Mouse (Mus musculus): ENCODE results near the gene Tnfrsf8.
A peak's percentile ranks its signal among the peaks of the same experiment; 100 is the strongest.
"Not testable (repeated sequence)": the region's sequence is repeated elsewhere in the genome, so short reads cannot be mapped to it uniquely, and the experiment has no call there.

Tnfrsf8 gene

DNA sequence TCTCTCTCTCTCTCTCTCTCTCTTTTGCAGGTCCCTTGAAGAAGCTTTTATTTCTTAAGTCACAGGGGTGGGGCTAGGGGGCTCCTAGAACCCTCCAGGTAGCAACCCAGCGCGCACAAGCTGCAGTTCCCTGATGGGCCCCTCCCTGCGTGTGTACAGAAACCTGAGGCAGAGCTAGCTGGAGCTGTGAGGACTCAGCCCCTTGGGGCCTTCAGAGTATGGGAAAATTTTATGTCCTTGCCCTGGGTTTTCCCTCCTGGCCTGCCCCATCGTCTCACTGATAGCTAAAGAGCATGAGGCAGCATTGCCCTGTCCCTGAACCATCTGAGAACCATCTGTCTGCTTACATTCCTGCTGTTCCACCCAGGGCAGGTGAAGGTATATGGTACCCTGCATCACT is 8.5 kb downstream of the Tnfrsf8 start:
- DNase-seq (ENCODE audit: low spot score in 2 of 2) = no peak

DNA sequence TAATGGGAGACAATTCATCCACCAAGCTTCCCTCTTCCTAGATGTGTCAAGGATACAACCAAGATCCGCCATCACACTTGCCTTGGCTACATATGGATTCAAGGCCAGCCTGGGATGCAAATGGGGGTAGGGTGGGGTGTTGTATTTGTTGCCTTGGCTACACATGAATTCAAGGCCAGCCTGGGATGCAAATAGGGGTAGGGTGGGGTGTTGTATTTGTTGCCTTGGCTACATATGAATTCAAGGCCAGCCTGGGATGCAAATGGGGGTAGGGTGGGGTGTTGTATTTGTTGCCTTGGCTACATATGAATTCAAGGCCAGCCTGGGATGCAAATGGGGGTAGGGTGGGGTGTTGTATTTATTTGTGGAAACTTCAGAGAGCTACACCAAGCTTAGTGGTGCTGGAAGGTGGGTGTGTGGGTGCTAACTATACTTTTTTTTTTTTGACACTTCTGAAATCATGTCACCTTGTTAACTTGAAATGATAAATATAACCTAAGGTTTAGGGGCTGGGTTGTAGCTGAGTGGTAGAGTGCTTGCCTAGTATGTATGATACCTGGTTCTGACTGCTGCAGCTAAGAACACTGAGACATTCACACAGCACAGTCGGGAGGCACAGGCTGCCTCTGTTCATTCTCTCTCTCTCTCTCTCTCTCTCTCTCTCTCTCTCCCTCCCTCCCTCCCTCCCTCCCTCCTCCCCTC is 9.2 kb downstream of the Tnfrsf8 start:
- not testable (repeated sequence) for DNase-seq (ENCODE audit: low spot score in 2 of 2)

DNA sequence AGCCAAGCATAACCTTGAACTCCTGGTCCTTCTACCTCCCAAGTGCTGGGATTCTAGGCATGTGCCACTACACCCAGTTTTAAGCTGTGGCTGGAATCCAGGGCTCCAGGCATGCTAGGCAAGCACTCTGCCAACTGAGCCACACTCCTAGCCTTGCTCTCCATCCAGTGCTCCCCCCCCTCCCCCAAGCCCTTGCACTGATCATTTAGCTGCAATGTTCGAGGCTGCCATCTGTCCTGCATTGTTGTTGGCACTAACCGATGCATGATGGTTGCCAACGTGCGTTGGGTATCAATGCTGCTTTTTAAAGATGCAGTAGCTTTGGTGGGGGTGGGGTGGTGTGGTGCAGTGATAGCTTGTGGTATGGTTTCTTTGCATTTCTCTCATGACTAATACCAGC is 10.9 kb downstream of the Tnfrsf8 start:
- no peak for DNase-seq (ENCODE audit: low spot score in 2 of 2)

DNA sequence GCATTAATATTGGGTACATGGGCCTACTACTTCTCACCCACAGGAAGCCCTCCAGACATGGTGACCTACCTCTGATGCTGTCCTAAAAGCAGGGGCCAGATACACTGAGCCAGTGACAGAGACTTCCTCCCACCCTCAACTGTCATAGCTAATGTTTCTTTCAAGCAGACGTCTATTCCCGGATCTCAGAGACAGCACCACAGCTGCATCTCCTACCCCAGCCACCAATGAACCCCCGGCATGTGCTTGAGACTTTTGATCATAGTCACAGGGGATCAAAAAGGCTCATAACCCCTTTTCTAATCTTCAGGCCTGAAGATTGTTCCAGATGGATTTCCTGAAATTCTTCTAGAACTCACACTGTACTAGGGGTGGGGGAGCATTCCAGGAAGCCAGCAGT is 12.9 kb downstream of the Tnfrsf8 start:
- no peak for DNase-seq (ENCODE audit: low spot score in 2 of 2)

DNA sequence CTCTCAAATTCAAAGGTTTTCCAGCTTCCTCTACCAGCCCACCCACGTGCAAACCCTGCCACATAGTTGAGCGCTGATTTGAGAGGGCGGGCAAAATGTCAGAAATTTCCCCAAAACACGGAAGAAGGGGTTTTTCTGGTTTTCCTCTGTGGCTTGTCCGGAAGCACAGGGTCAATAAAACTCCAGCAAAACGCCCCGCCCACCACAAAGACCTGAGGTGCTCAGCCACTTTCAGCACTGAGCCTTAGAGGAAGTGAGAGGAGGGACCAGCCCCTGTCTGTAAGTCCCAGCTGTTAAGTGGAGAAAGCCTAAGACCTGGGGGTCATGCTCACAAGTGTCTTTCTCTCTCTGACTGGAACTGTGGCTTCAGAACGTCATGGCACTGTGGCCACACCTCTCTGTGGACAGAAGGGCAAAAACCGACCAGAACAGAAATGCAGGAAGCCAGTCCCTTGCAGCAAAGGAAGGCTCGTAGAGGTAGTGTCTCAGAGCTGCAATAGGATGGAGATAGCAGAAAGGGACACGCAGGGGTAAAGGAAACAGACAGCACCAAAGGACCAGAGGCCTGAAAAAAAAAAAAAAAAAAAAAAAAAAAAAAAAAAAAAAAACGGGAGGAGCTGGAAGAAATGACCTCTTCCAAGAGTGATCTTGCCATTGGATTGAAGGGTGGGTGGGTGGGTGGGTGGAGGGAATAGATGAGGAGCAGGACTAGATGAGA is 14.6 kb downstream of the Tnfrsf8 start:
- peak; percentile 25 to 30 for DNase-seq (ENCODE audit: low spot score in 2 of 2)

DNA sequence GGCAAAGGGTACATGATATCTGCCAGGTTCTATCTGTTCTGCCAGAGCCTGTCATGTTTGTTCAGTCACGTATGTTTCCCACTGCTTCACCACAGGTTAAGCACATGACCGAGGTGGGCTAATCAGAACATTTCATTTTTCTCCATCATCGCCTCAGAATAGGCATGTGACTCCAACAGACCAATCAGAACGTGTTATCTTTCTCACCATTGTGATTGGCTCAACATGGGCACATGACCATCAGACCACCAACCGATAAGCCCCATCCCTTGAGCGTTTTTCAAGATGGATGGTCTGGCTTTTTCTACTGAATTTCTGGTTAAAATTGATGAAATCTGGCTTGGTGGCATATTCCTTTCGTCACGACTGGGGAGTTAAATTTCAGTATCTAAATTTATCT is 15.6 kb downstream of the Tnfrsf8 start:
- DNase-seq (ENCODE audit: low spot score in 2 of 2) = no peak

DNA sequence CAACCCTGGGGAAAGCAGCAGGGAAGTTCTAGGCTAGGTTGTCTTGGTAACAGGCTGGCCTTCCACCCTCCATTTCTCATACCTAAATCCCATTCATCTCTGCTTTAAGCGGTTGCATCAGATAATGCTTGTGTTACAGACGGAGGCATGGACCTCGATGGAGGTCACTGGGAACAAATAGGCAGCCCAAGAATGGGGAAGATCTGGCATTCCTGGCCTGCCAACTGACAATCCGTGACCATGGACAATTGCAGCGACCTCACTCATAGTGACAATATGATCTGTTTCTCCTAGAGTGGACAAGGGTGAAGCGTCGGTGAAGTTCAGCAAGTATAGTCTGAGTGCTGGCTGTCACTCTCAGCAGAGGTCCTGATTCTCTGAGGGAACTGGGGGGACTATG is 16.1 kb downstream of the Tnfrsf8 start:
- DNase-seq (ENCODE audit: low spot score in 2 of 2) = no peak

DNA sequence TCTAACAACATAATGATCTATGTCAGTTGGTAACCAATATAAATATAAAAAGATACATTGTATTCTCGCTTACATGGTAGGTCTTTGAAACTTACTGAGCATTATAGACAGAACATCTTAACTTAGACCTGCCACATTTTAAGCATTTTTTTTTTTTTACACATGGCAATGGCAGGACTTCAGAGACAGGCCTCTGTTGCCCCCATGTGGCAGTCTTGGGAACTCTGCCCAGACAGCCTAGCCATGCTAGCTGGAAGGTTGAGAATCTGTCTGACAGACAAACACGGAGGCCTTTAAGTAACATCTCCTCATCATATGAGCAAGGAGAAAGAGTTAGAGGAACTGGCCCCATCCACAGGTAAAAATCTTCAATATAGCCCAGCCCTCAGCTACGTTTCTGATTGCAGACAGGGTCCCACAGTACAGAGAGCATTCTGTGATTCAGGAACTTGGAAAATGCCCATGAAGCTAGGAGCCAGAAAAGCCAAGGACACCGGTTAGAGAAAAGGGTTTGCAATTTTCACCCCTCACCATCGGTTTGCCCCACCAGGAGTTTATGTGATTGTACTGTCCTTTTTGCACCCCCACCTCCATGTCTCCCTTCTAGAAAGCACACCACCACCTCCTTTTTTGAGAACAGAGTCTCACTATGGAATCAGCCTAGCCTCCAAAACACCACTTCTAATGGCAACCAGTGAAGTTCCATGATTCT is 19.2 kb downstream of the Tnfrsf8 start:
- DNase-seq (ENCODE audit: low spot score in 2 of 2) = peak; percentile 27 to 59

DNA sequence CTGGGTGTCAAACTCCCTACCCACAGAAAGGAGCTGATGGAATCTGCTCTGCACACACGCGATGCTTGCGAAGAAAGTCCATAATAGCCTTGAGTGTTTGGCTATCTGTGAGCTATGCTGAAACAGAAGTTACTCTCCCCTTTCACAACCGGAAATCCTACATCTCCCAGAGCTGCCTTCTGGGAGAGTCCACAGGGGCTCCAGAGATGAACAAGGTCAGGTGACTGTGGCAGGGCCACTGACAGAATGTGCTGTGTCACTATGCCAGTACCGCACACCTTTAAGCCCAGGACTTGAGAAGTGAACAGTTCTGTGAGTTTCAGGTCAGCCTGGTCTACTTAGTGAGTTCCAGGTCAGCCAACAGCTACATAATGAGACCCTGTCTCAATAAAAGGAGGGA is 20.4 kb downstream of the Tnfrsf8 start:
- DNase-seq (ENCODE audit: low spot score in 2 of 2) = no peak

DNA sequence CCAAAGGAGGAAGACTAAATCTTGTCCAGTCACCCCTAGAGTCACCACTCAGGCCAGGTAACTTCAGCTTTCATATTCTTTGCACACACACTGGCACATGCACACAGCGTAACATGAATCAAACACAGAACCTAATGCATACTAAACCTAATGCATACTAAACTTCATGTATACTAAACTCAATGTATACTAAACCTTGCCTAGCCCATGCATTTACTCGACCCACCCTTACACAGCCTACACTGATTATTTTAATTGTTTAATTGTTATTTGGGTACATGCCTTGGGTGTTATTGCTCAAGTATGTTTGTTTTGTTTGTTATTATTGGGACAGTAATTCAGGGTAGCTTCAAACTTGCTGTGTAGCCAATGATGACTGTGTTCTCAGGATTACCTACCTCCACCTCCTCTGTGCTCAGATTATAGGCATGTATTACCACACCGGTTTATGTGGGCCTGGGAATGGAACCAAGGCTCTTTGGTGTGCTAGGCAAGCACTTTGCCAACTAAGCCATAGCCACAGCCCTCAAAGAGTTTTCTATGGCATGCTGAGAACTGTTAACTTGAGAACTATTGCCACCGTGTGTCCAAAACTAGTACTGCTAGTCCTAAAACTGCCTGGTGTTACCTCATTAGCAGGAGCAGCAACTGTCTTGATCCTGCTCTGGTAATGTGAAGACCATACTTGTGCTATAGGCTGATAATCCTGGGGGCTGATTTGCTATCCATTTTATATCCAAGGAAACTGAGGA is 28.4 kb downstream of the Tnfrsf8 start:
- DNase-seq (ENCODE audit: low spot score in 2 of 2) = peak in 1 of 2 experiments; percentile 55

DNA sequence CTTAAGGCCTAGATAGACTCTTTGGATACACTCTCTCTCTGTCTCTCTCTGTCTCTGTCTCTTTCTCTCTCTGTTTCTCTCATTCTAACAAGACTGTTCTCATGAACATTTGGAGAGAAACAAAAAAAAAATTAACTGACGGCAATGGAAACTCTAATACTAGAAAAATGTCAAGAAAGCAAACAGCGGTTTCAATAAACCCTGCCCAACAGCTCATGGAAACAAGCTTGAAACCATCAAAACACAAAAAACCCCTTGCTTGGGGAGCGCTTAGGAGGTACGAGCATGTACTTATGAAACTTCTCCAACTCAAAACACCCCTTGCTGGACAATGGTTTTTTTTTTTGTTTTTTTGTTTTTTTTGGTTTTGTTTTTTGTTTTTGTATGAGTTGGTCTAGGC is 30.3 kb downstream of the Tnfrsf8 start:
- DNase-seq (ENCODE audit: low spot score in 2 of 2) = no peak

DNA sequence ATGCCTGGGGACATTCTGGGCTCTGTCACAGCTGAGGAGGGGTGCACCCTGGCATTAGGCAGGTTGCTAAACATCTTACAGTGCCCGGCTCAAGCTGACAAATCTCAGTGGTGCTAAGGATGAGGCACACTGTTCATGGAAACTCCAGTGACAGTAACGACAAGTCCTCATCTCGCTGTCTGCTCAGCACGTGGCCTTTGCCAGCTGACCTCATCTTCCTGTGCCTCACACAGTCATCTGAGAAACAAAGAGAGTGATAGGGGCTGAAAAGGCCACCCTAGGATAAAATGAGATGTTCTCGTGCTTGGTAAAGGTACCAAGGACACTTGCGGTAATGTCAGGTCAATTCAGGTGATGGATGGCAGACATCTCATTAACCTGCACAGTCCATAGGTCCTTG is 31.5 kb downstream of the Tnfrsf8 start:
- no peak for DNase-seq (ENCODE audit: low spot score in 2 of 2)

DNA sequence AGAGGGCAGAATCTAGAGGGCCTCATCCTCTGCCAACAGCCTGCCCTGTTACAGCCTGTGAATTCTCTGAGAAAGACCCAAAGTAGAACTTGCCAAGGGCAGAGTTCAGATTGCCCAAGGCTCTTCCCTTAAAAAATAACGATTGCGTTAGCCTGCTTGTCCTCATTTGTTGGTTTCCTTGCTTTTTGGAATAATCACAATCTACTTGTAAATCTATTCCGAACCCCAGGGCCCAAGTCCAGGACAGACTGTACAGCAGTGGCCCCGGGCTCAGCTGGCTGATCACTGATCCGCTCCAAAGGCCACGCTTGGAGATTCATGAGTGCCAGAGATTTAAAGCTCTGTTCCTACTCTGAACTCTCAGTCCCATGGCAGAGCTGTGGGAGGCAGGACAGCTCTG is 34.0 kb downstream of the Tnfrsf8 start:
- DNase-seq (ENCODE audit: low spot score in 2 of 2) = no peak

DNA sequence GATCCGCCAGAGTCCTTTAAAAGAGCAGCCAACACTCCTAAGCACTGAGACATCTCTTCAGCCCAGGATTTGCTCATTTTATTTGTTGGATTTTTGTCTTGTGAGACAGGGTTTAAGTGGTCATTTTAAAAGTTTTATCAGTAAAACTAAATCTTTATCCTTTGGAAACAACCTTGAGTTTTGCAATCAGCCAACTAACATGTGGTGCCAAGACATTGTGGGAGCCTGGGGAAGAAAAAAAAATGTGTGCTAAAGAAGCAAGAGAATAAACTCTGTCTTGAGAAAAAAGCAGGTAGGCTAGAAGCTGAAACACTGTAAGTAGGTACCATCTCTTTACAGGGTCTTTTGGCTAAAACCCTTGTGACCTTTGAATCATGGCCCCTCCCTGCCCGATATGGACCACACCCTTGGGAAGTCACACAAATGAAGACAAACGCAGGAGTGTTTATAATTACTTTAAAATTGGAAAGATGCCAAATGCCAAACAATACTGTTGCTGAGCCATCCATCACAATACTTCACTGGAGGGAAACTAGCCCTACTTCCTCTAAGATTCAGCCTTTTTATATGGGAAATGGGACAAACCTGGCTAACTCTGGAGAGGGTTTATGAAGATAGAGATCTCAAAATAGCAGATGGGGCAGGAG is 36.1 kb downstream of the Tnfrsf8 start:
- no peak for DNase-seq (ENCODE audit: low spot score in 2 of 2)

DNA sequence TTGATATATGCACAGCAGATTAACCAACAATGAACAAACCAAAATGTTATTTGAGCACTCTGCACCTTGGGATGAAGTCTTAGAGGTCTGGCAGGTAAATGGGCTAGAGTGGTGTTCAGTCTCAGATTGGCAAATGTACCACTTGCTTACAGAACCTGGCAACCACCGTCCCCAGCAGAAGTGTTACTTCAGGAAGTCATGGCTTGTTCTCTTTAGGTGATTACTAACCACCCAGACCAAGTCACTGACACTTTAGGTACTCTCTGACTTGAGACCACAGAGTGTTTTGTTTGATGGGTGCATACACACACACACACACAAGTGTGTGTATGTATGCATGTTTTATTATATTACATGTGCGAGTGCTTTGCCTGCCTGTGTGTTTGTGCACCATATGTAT is 36.7 kb downstream of the Tnfrsf8 start:
- no peak for DNase-seq (ENCODE audit: low spot score in 2 of 2)

DNA sequence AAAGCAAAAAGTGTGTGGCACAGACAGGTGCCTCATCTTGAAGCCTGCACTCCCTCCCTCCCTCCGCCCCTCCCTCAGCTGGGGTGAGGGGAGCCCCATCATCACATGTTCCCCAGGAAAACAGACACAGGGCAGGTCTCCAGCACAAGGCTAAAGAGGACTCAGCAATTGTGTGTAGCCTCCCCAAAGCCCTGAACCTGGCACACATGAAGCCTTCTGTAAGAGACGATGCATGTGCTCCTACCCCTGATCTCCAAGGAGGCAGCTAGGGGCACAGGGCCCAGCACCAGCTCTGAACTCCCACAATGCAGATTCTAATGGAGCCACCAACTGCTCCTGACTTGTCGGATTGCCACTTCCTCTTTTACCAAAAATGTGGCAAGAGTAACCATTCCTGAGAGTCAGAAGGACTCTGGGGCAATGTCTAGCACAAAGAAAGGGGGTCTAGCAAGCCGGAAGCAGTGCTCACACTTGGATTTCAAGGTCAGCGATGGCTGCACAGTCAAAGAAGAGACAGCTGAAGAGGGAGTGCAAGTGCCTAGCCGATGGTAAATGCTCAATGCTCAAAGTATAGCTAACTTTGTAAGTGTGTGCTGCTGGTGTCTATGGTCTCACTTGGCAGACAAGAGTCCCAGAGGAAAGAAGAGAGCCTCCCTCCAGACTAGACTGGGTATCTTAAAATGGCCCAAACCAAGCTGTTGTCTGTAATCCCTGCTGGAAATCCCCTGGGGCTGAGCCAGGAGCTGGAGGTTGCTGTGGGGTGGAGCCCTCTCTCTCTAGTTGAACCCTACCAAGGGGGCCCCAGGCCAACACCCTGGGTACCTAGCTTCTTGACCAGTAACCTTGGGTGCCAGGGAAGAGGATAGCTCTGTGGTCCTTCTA is 38.4 kb downstream of the Tnfrsf8 start:
- no peak for DNase-seq (ENCODE audit: low spot score in 2 of 2)

DNA sequence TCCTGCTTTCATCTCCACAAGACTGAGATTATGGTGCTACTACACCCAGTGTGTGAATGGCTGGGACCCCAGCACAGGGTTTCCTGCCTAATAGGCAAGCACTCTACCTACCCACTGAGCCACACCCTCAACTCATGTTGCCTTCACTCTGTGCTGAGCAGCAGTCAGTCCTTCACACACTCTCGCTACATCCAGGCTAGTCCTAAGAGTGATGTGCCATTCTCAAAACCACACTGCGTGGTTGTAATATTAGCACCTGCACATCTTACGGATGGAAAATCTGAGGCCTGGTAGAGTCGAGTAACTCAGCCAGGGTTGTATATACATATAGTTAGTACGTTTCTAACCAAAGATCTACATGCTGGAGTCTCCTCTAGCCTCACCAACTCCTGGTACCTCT is 40.1 kb downstream of the Tnfrsf8 start:
- DNase-seq (ENCODE audit: low spot score in 2 of 2) = no peak

DNA sequence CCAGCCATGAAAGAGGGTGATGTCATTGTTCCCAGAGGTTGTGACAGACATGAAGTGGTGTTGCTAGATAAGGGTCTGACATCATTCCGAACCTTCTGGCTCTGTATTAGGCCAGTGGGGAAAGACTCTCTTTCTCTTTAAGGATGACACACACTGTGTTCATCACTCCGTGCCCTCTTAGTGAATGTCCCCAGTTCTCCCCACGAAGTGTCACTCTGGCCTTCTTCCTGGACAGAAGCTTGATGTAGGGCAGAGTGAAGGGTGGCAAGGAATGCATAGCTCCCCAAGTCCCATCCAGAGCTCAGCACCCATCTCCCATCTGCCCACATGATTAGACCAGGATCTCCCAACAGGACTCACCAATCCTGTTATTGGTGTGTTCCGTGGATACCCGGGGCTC is 41.0 kb downstream of the Tnfrsf8 start:
- no peak for DNase-seq (ENCODE audit: low spot score in 2 of 2)

DNA sequence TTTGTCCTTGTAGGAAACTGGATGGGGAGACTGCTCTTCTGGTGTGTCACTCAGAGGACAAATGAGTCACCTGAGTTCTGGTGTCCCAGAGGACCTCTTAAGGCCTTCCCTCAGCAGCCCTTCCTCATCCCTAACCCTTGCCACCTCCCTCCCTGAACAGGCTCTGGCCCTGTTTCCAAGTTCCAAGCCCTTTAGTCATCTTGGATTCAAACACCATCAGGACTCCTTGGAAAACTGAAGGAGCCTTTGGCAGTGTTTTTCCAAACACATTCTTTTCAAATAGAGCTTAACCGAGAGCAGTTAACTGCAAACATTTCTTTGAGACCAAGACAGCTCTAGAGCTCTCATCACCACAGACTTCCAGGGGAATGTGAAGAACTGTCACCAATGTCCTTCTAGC is 42.2 kb downstream of the Tnfrsf8 start:
- no peak for DNase-seq (ENCODE audit: low spot score in 2 of 2)

DNA sequence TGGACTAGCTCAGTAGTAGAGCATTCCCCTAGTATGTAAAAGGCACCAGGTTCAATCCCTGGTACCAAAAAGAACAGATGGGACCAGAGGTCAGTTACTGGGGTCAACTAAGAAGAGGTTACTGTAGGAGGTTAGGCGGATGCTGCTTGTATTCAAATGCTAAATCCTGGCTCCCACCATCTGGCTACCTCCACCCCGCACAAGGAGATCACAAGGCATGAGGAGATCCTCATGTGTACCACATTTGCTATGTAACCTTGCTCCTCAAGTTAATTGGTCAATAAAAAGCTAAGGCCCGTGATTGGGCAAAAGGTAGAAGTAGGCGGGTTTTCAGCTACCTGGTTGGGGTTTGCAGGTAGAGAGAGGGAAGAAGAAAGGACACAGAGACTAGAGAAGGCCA is 43.3 kb downstream of the Tnfrsf8 start:
- DNase-seq (ENCODE audit: low spot score in 2 of 2) = no peak

DNA sequence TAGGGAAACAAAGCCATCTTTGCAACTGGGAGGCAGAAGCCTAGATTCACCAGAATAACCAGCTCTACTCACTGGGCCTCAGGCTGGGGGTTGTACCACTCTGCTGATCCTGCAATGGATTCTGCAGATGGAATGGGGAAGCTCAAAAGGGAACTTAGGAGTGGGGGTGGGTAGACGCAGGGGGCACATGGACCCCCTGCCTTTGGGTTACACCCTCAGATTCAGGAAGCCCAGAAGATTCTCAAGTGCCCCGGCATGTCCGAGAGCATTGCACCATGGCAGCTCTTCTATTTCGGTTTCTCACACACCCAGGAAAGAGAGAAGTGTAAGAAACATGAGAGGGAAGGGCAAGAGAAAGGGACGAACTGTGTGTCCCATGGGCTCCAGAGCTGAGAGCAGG is 44.8 kb downstream of the Tnfrsf8 start:
- no peak for DNase-seq (ENCODE audit: low spot score in 2 of 2)

Measured in spleen, postnatal 14 days (tissue).